Mouse (Mus musculus): ENCODE measurements around the gene Gm5640. TPM values are rescaled to one million over a fixed set of nuclear protein-coding genes. Genes with fewer than 3 reads are reported as not detected.
"Not testable (repeated sequence)": the region's sequence is repeated elsewhere in the genome, so short reads cannot be mapped to it uniquely, and the experiment has no call there.

The Gm5640 gene
- total RNA-seq (2018; cell fraction: chromatin; rRNA removed), result not detected
- total RNA-seq (2018; cell fraction: cytosol; rRNA removed), result not detected
- not detected for total RNA-seq (2018; cell fraction: nucleus; rRNA removed)
- polyA plus RNA-seq (2018), result not detected in 3 replicates

DNA sequence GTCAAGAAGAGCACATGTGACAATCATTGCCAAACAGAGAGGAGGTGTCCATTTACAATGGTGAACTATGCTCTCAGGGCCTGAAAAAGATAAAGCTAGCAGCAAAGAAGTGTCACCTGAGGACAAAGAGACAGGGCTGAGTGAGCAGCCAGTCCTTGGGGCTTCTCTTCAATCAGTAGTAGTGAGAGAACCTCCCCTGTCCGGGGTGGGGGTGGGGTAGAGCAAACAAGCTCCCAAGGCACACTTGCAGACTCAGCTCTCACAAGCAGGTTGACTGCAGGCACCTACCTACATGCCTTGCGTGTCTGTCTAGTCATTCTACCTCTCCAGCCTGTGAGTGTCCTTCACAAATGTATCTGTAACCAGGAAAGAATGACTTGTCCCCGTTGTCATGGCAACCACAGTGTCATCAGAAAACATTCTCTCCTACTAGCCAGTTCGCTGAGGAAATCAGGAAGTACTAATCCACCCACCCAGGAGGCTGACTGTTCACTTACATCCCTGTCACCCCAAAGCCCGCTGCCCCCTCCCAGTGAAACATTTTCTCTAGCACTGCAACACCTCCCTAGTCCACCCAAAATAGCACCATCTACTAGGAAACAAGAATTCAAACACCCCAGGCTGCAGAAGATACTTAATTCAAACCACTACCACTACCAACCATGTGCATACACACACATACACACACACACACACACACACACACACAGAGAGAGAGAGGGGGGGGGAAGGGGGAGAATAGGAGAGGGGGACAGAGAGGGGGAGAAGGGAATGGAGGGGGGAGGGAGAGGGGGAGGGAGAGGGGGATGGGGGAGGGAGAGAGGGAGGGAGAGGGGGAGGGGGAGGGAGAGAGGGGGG is at the start of gene Gm5640:
Gene Gm5640 (minus strand): TSS at position 170 of the 858 bp plus-strand sequence.
- H3K4me3 ChIP-seq (ENCODE audit: inconsistent target); H3K79me2 ChIP-seq (ENCODE audit: inconsistent target); H3K27ac ChIP-seq; H3K36me3 ChIP-seq (ENCODE audit: inconsistent target): not testable (repeated sequence)
- no CpG with 5 or more reads among the region's 5 CpGs for WGBS (ENCODE audit: missing documents)

DNA sequence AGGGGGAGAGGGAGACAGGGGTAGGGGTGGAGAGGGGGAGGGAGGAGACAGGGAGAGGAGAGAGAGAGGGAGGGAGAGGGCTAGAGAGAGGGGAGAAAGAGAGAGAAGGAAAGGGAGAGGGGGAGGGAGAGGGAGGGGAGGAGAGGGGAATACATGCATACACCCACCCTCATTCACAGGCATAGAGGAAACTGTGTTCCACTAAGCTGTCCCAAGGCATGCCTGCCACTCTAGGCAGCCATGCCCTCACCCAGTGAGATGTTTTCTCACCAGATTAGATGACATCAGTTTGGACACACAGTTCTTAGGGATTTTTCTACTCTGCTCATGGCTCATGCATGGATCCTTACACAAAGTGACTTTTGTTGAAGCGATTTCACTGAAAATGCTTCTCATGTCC is 958 bp upstream of the Gm5640 start:
- not testable (repeated sequence) for H3K27ac ChIP-seq; H3K79me2 ChIP-seq (ENCODE audit: inconsistent target); H3K4me3 ChIP-seq (ENCODE audit: inconsistent target); H3K36me3 ChIP-seq (ENCODE audit: inconsistent target)
- WGBS (ENCODE audit: missing documents), result no CpG with 5 or more reads among the region's 1 CpGs

DNA sequence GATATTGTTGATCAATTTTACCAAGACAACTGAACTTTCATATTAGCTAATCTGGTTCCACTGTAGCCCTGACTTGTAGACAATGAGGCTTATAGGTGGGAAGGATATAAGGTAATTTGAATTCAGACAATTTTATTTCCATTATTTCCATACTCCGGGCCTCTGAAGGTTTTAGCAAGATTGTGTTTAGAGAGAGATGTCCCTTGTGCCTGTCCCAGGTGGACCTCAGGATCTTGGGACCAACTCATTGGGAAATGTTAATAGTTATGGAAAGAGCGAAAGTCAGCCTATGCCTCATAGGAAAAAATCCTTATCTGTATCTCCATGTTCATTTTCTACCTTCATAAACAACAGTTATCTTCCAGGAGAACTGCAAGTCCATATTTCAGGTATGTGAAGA is 53.1 kb downstream of the Gm5640 start, which contains the start of gene Olfr1325:
Gene Olfr1325 (plus strand): TSS at position 301 of the 400 bp plus-strand sequence.
- no peak within 1 kb of the TSS for H3K27ac ChIP-seq
- H3K4me3 ChIP-seq (ENCODE audit: inconsistent target), result no peak within 1 kb of the TSS
- no peaks in the 10 kb centered on the region for H3K36me3 ChIP-seq (ENCODE audit: inconsistent target)
- no peaks in the 10 kb centered on the region for H3K79me2 ChIP-seq (ENCODE audit: inconsistent target)
- WGBS (ENCODE audit: missing documents), result 83% methylated on average over 2 of the region's 2 CpGs

Other genes with a start within 250 kb of the Gm5640 start
- 140 to 235 TPM (median 171 TPM) in 3 replicates for gene G6pdx, start 216.4 kb downstream of the Gm5640 start, polyA plus RNA-seq (2018)
- not detected in 3 replicates for gene Gm6880, start 164.2 kb downstream of the Gm5640 start, polyA plus RNA-seq (2018)
- gene Olfr1326-ps1, start 70.7 kb downstream of the Gm5640 start, polyA plus RNA-seq (2018), result not detected in 3 replicates
- not detected in 3 replicates for gene Olfr1325, start 53.0 kb downstream of the Gm5640 start, polyA plus RNA-seq (2018)
- gene Gm6890, start 95.3 kb upstream of the Gm5640 start, polyA plus RNA-seq (2018), result not detected in 3 replicates
- gene Gm5936, start 191.6 kb upstream of the Gm5640 start, polyA plus RNA-seq (2018), result not detected in 3 replicates

Measured in macrophage (primary cell).